Mouse (Mus musculus): Measurements from ENCODE around the gene Slc26a11.

The Slc26a11 gene

DNA sequence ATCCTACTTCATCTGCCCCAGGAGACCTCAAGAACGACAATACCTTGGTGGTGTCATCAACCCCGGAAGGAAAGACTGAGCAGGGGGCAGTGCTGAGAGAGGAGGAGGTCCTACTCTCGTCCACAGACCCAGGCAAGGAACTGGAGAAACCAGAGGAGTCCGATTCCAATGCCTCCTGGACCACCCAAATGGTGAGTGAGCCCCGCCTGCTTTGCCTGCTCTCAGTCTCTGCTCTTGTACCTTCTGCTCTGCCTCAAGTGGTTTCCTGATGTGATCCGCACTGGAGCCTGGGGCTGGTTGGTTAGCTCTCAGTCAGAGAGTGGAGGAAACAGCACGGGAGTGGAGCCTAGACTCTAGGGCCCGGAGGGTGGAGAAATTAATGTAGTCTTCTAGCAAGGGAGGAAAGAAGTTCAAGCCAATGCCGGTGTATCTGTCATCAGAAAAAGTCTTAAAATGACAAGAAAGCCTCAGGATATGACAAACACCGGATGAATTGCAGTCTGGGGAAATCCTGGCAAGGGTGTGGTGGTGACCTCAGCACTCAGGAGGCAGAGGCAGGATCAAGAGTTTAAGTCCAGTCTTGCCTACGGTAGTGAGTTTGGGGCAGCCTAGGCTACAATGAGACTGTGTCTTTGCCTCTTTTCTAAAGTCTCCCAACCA, 47.3 kb downstream of the Slc26a11 start:
- DNase-seq (ENCODE audit: low spot score) = no peak

DNA sequence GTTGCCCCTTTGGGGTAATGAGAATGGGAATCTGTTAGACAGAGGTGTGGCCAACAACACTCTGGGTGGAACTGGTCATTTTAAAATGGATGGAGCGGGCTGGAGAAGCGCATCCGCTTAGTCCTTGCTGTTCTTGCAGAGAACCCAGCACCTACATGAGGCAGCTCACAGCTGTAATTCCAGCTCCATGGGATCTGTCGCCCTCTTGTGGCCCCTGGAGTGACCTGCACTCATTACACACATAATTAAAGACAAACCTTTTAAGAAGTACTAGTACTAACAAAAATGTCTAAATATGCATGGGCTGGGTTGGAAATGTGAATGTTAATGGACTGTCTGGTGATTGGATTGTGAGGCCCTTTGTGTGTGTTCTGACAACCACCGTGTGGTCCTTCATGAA, 49.3 kb downstream of the Slc26a11 start:
- no peak for DNase-seq (ENCODE audit: low spot score)

DNA sequence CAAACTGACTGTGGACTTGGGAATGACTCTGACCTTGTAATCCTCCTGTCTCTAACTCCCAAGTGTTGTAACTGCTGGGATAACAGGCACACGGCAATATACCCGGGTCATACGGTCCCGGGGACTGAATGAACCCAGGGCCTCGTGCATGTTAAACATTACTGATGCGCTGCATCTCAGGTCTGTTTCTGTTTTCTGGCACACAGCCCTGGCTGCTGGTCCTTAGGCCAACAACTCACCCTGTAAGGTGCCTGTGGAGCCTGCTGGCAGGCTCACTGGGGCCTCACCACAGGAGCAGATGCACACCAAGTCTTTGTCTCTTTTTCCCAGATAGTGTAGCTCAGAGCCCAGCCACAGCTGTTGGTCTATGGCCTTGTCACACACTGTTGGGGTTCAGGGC, 52.0 kb downstream of the Slc26a11 start:
- no peak for DNase-seq (ENCODE audit: low spot score)

DNA sequence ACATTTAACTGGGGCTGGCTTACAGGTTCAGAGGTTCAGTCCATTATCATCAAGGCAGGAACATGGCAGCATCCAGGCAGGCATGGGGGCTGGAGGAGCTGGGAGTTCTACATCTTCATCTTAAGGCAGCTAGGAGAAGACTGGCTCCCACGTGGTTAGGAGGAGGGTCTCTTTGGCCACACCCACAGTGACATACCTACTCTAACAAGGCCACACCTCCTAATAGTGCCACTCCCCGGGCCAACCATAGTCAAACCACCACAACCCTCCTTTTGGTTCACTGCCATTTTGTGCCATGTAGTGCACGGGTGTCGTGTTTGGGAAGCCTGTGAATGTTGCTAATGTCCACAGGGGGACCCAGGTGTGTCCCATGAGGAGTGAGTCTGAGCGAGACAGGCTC, 52.6 kb downstream of the Slc26a11 start:
- no peak for DNase-seq (ENCODE audit: low spot score)

DNA sequence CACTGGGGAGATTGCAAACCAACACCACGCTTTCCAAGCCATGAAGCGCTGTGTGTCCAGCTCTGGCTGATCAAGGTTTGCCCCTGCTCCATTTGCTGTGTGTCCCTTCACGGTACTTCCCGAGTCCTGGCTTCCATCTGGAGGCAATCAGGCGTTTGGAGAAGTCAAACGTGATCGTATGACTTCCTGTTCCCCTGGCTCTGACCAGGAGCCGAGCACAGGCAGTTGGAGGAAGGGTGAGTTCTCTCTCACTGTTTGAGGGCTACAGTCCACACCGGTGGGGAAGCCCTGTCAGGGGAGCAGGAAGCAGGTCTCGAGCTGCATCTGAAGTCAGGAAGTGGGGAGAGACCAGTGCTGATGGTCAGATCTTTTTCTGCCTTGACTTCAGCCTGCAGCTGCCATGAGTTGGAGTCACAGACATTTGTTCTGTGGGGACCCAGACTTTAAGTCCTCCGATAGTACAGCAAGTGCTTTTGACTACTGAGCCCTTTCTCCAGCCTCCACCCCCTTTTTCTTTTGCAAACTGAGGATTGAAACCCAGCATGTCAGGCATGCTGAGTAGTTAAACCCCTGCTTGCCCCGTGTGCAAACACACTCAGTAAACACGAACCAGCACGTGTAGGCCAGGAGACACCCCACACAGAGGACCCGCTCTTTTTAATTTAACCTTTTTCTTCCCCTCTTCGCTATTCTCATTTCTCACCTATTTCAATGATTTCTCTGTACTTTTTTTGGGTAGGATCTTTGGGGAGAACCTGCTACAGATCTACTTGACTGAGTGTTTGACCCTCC, 64.2 kb downstream of the Slc26a11 start:
- DNase-seq (ENCODE audit: low spot score) = no peak

DNA sequence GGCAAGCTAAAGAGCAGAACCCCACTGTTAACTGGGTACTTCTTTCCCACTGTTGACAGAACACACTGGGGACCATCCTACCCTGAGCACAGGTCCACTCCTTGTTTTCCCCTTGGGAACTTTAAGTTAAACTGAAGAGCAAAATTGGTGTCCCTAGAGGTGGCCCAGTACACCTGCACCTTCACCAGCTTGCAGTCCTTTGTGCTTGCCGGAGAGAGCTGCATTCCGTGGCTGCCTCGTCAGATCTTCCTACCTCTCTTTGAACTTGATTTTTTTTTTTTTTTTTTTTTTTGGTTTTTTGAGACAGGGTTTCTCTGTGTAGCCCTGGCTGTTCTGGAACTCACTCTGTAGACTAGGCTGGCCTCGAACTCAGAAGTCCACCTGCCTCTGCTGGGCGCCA, 65.1 kb downstream of the Slc26a11 start:
- no peak for DNase-seq (ENCODE audit: low spot score)

DNA sequence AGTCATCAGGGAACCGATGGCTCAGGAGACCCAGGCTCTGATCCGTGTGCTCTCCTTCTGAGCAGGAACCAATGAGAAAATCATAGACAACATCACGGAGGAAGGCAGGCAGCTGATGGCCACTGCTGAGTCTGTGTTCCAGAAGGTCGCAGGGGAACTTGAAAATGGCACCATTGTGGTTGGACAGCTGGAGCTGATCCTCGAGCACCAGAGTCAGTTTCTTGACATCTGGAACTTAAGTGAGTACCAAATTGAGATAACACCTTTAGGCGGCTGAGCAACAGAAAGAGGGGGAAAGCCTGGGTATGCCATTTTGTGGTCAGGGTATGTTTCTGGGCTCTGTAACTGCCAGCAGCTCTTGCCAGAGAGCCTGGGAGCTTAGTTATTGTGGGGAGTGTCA, 72.1 kb downstream of the Slc26a11 start:
- DNase-seq (ENCODE audit: low spot score) = no peak

DNA sequence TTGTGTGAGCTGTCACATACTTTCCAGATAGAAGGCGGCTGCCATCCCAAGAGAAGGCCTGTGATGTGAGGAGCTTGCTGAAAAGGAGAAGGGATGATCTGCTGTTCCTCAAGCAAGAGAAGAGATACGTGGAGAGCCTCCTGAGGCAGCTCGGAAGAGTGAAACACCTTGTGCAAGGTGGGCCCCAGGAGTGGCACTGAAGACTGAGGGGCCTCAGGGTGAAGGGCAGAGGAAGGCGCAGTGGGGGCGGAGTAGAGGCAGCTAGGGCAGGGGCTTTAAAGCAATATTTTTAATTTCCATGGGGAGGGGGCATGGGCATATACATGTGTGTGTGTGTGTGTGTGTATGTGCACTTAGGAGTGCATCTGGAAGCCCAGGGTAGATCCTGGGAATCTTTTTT, 72.6 kb downstream of the Slc26a11 start:
- no peak for DNase-seq (ENCODE audit: low spot score)

DNA sequence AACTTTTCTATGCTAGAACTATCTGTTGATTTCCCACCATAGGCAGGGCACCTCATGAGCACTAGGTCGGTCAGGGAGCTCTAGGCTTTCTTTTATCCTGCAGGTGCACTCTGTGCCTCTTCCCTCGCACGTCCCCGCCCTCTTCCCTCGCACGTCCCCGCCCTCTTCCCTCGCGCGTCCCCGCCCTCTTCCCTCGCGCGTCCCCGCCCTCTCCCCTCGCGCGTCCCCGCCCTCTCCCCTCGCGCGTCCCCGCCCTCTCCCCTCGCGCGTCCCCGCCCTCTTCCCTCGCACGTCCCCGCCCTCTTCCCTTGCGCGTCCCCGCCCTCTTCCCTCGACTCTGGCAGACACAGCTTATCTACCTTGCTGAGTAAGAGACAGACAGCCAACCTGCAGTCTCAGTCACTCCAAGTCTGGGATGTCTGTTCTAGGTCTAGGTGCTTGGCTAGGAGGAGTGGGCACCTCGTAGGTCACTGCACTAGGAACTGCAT, 73.3 kb downstream of the Slc26a11 start:
- DNase-seq (ENCODE audit: low spot score) = no peak

Data from ovary, adult 18-20 months (tissue).